Mouse (Mus musculus) midbrain, embryonic 10.5 days (tissue): Measurements from ENCODE around the gene Sumo3. TPM values are rescaled to one million over a fixed set of nuclear protein-coding genes. Genes with fewer than 3 reads are reported as not detected.

Experiments
- DNase-seq: peaks from one replicate; pipeline ENCODE4 v3.0.0-alpha.2; 2017; ENCODE audit warnings: low spot score
- H3K27ac ChIP-seq: fragments of 300-500 bp; sonication (generic); replicated peaks from 2 replicates; pipeline ENCODE4 v1.5.1; 2016; ENCODE audit warnings: mild to moderate bottlenecking
- H3K27me3 ChIP-seq: fragments of 300-500 bp; sonication (generic); 2 replicates; pipeline ENCODE4 v1.6.1; 2016; ENCODE audit warnings: low read depth, mild to moderate bottlenecking; ENCODE audit not compliant: poor library complexity, severe bottlenecking
- H3K36me3 ChIP-seq: fragments of 300-500 bp; sonication (generic); 2 replicates; pipeline ENCODE4 v1.6.1; 2016; ENCODE audit warnings: mild to moderate bottlenecking, moderate library complexity
- H3K4me1 ChIP-seq: fragments of 300-500 bp; sonication (generic); 2 replicates; pipeline ENCODE4 v1.6.1; 2016
- H3K4me3 ChIP-seq: fragments of 300-500 bp; sonication (generic); 2 replicates; pipeline ENCODE4 v1.5.1; 2016; ENCODE audit warnings: mild to moderate bottlenecking, moderate library complexity
- H3K9me3 ChIP-seq: fragments of 300-500 bp; sonication (generic); replicated peaks from 2 replicates; pipeline ENCODE4 v1.6.1; 2016; ENCODE audit warnings: mild to moderate bottlenecking
- WGBS: fragments of 180-500 bp; shearing (Covaris S2); methylation state at CpG from one replicate; pipeline ENCODE4 v1.1.7; 2016; 5-methylcytosine and 5-hydroxymethylcytosine counted together
- polyA plus RNA-seq: library from polyadenylated mRNA; unstranded; fragments of >200 nt; fragmentation: Nextera tagmentation; extraction: Ambion mirVana; gene quantifications from 2 replicates; pipeline ENCODE4 v1.2.1, GENCODE M21; 2016

The Sumo3 gene
- polyA plus RNA-seq: 403 and 425 TPM in 2 replicates

DNA sequence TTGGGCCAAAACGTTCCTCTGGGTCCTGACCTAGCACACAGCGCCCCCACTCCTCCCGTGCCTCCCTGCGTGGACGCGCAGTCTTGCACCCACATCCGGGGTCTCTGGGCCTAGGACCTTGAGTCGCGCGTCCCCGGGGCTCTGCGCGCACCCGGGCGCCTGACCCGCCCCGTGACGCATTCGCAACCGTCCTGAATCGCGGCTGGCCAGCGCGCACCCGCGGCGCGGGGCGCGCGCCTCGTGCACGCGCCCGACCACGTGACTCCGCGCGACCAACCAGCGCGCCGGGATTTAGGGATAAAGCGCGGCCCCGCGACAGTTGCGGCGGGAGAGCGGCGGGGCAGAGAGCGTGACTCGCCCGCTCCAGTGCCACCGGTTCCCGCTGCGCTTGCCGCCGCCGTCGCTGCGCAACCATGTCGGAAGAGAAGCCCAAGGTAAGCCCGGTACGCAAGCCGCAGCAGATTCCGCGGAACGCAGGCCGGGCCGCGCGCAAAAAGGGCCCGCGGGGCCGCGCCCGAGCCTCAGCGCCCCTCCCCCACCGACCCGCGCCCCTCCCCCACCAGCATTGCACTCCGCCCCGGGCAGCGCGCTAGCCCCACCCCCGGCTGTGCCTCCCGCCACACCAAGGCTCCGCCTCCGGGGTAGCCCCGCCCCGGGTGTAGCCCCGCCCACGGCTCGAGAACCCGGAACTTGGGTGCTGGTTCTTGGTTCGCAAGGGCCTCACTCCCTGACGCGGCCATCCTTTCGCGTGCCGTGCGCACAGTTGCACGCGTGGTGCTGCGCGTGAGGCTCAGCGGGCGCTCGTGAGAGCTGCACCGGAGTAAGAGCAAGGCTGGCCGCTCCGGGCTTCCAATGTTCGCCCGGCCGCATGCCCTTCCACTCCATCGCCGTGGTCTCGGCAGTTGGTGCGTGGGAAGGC lies at the start of gene Sumo3, which contains the start of gene Gm49325:
Gene Sumo3 (plus strand): TSS at position 190 of the 919 bp plus-strand sequence.
Gene Gm49325 (plus strand): TSS at position 290 of the 919 bp plus-strand sequence.
- H3K4me1 ChIP-seq: peaks cover 19% of the 10 kb centered on the region
- H3K9me3 ChIP-seq: no peaks in the 10 kb centered on the region; the same call in 1 of the 2 replicates
- peak; percentile 92 for DNase-seq
- H3K27me3 ChIP-seq: no peaks in the 10 kb centered on the region
- peaks cover 37% of the 10 kb centered on the region for H3K36me3 ChIP-seq
- H3K27ac ChIP-seq: peak within 1 kb of the TSS; percentile 99
- 1% methylated on average over 113 of the region's 119 CpGs for WGBS
- H3K4me3 ChIP-seq: peak within 1 kb of the TSS; percentile 88

DNA sequence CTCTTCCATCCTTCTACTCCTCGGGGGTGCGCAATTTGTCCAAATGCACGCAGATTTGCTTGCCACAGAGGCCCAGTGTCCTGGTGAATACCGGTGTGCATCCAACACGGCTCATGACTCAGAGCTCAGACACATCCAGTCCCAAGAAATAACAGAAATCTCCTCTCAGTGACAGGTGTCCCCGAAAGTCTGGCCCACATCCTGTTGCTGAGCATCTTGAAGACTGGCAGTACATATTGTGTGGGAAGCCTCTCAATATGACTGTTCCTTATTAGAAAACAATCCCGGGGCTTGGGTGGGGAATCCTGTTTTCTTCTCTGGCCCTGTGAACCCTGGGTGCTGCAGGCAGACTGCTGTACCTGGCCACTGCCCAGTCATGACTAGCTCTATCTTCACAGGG lies 49.3 kb upstream of the Sumo3 start:
- Histone ChIP-seq H3K9me3 (no peaks in the 10 kb centered on the region), H3K4me1 (no peaks in the 10 kb centered on the region), H3K27ac (no peak overlapping the region), H3K36me3 (no peaks in the 10 kb centered on the region), H3K4me3 (no peak overlapping the region), H3K27me3 (no peaks in the 10 kb centered on the region)
- 87% methylated on average over 7 of the region's 7 CpGs for WGBS
- DNase-seq: no peak

- H3K27me3 ChIP-seq: no peaks in the 10 kb centered on the region
- WGBS: 84% methylated on average over 4 of the region's 4 CpGs
- no peak overlapping the region for H3K4me3 ChIP-seq
- no peaks in the 10 kb centered on the region for H3K36me3 ChIP-seq
- no peaks in the 10 kb centered on the region for H3K4me1 ChIP-seq
- no peak overlapping the region for H3K27ac ChIP-seq
- H3K9me3 ChIP-seq: no peaks in the 10 kb centered on the region
- no peak for DNase-seq
Measured at GRCm38 (mm10) chr10:77557641-77558040, 48.3 kb upstream of the Sumo3 start.

DNA sequence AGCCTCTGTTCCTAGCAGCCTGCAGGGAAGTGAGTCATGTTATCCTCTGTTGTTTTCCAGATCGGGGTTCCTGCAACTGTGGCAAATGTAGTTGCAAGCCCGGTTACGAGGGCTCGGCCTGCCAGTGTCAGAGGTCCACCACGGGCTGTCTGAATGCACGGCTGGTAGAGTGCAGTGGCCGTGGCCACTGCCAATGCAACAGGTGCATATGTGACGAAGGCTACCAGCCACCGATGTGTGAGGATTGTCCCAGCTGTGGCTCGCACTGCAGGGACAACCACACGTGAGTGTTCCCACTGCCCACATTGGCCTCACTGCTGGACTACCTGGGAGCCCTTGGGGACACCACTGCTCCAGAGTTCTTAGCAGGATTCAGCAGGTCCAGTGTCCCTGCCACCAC lies 45.8 kb upstream of the Sumo3 start:
- no peaks in the 10 kb centered on the region for H3K9me3 ChIP-seq
- no peak overlapping the region for H3K4me3 ChIP-seq
- no peaks in the 10 kb centered on the region for H3K4me1 ChIP-seq
- no peak overlapping the region for H3K27ac ChIP-seq
- no peak for DNase-seq
- H3K27me3 ChIP-seq: no peaks in the 10 kb centered on the region
- H3K36me3 ChIP-seq: no peaks in the 10 kb centered on the region
- WGBS: 91% methylated on average over 11 of the region's 11 CpGs

DNA sequence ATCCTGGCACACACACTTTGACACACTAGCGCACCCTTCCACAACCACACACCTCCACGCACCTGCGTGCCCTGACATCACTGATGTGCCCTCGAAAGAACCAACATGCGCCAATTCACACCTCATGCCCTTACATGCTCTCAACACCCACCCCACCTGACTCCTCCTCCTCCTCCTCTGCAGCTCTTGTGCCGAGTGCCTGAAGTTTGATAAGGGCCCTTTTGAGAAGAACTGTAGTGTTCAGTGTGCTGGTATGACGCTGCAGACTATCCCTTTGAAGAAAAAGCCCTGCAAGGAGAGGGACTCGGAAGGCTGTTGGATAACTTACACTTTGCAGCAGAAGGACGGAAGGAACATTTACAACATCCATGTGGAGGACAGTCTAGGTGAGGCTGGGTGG lies 45.1 kb upstream of the Sumo3 start:
- H3K4me3 ChIP-seq: no peak overlapping the region
- DNase-seq: no peak
- H3K27me3 ChIP-seq: no peaks in the 10 kb centered on the region
- 94% methylated on average over 9 of the region's 9 CpGs for WGBS
- no peak overlapping the region for H3K27ac ChIP-seq
- H3K36me3 ChIP-seq: no peaks in the 10 kb centered on the region
- no peaks in the 10 kb centered on the region for H3K4me1 ChIP-seq
- no peaks in the 10 kb centered on the region for H3K9me3 ChIP-seq

DNA sequence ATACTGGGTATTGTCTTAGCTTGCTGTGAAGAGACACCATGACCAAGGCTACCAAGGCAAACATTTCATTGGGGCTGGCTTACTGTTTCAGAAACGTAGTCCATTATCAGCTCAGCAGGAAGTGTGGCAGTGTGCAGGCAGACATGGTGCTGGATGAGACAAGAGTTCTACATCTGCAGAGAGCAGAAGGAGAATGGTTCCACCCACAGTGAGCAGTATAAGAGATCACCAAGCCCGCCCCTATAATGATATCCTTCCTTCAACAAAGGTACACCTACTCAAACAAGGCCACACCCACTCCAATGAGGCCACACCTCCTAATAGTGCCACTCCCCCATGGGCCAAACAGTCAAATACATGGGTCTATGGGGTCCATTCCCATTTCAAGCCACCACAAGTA lies 44.4 kb upstream of the Sumo3 start:
- no peaks in the 10 kb centered on the region for H3K27me3 ChIP-seq
- no peak overlapping the region for H3K4me3 ChIP-seq
- H3K27ac ChIP-seq: no peak overlapping the region
- no peaks in the 10 kb centered on the region for H3K9me3 ChIP-seq
- H3K4me1 ChIP-seq: no peaks in the 10 kb centered on the region
- DNase-seq: no peak
- H3K36me3 ChIP-seq: no peaks in the 10 kb centered on the region
- WGBS: 76% methylated on average over 2 of the region's 2 CpGs

GRCm38 (mm10) chr10:77565005-77565404 lies 40.9 kb upstream of the Sumo3 start:
- WGBS: 82% methylated on average over 8 of the region's 8 CpGs
- Histone ChIP-seq H3K27me3 (no peaks in the 10 kb centered on the region), H3K4me3 (no peak overlapping the region), H3K27ac (no peak overlapping the region), H3K36me3 (no peaks in the 10 kb centered on the region), H3K9me3 (no peaks in the 10 kb centered on the region), H3K4me1 (peaks cover 10% of the 10 kb centered on the region)
- DNase-seq: no peak

- WGBS: 36% methylated on average over 8 of the region's 8 CpGs
- Histone ChIP-seq H3K27me3 (no peaks in the 10 kb centered on the region), H3K4me1 (peaks cover 10% of the 10 kb centered on the region), H3K36me3 (no peaks in the 10 kb centered on the region), H3K4me3 (no peak overlapping the region), H3K27ac (no peak overlapping the region), H3K9me3 (no peaks in the 10 kb centered on the region)
- peak; percentile 71 for DNase-seq
Measured at GRCm38 (mm10) chr10:77566651-77567050, 39.2 kb upstream of the Sumo3 start.

DNA sequence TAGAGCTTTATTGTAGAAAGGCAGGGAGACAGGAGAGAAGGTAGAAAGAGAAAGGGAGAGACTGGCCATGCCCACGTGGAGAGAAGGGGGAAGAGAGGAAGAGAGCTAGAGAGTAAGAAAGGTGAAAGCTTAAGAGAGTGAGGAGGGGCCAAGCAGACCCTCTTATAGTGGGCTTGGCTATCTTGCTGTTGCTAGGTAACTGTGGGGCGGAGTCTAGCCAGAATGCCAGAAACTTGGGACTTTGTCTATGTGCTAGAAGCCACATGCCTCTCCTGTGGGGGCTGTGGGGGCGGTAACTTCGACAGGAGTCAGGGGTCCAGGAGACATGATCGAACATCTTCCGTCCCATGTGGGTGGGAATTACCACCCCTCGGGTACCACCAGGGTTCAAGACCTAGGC lies 36.4 kb upstream of the Sumo3 start:
- no peak overlapping the region for H3K4me3 ChIP-seq
- peaks cover 15% of the 10 kb centered on the region for H3K4me1 ChIP-seq
- DNase-seq: no peak
- no peaks in the 10 kb centered on the region for H3K27me3 ChIP-seq
- H3K27ac ChIP-seq: no peak overlapping the region
- H3K36me3 ChIP-seq: no peaks in the 10 kb centered on the region
- WGBS: 41% methylated on average over 7 of the region's 7 CpGs
- no peaks in the 10 kb centered on the region for H3K9me3 ChIP-seq

DNA sequence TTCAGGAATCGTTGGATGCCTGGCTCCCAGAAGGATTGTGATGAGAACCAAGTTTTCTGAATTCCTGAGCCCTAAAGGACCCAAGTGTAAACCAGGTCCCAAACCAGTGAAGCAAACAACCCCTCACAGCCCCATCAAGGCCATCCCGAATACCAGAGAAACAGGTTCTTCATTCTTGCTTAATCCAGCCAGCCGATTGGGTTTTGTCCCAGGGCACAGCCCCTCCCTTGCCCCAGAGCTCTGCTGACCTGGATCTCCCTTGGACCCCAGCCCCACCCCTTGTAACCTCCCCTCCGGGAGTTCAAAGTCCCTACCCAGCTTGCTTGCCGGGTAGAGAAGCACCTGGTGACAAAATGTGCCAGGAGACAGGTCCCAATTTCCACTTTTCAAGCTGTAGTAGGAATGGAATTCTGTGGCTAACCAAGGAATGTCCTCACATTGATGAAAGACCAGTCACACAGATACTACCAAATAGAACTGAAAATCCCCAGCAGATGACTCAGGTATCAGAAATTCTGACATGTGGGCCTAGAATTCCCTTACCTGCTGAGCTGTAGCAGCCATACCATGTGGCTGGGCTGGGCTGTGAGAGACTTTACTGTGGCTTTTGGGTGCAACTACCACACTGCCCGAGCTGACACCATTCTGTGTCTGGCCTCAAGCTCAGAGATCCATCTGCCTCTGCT lies 35.8 kb upstream of the Sumo3 start:
- DNase-seq: no peak
- Histone ChIP-seq H3K4me1 (peaks cover 15% of the 10 kb centered on the region), H3K4me3 (no peak overlapping the region), H3K27me3 (no peaks in the 10 kb centered on the region), H3K9me3 (no peaks in the 10 kb centered on the region), H3K36me3 (no peaks in the 10 kb centered on the region), H3K27ac (no peak overlapping the region)
- 64% methylated on average over 6 of the region's 6 CpGs for WGBS

DNA sequence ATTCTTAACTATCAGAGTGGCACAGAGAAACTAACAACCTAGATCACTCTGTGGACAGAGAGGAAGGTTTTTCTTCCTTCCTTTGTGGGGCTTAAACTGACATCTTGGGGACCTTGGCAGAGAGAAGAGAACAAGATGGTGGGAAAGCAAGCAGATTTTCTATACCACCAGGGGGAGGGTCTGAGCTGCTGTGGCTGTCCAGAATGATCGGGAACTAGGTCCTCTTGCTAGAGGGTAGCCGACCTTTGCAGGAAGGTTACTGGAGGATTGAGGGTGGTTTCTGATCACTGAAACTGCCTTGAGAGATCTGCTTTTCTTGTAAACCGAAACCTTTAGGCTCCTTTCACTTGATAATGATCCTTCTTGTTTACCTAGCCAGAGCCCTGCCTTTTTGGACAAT lies 33.7 kb upstream of the Sumo3 start:
- H3K27ac ChIP-seq: no peak overlapping the region
- H3K9me3 ChIP-seq: no peaks in the 10 kb centered on the region
- WGBS: 47% methylated on average over 3 of the region's 3 CpGs
- H3K27me3 ChIP-seq: no peaks in the 10 kb centered on the region
- DNase-seq: no peak
- H3K36me3 ChIP-seq: no peaks in the 10 kb centered on the region
- peaks cover 15% of the 10 kb centered on the region for H3K4me1 ChIP-seq
- H3K4me3 ChIP-seq: no peak overlapping the region

- H3K27ac ChIP-seq: no peak overlapping the region
- H3K36me3 ChIP-seq: no peaks in the 10 kb centered on the region
- H3K4me3 ChIP-seq: no peak overlapping the region
- peaks cover 15% of the 10 kb centered on the region for H3K4me1 ChIP-seq
- no peak for DNase-seq
- no peaks in the 10 kb centered on the region for H3K9me3 ChIP-seq
- 71% methylated on average over 1 of the region's 1 CpGs for WGBS
- no peaks in the 10 kb centered on the region for H3K27me3 ChIP-seq
Measured at GRCm38 (mm10) chr10:77573162-77573561, 32.7 kb upstream of the Sumo3 start.
